Mouse (Mus musculus) ES-CJ7 (cell line): ENCODE measurements around the gene Kdelr2.

Experiments
- DNase-seq: peaks from one replicate; pipeline ENCODE4 v3.0.0; 2011; ENCODE audit warnings: low read depth, low spot score

Kdelr2 gene

DNA sequence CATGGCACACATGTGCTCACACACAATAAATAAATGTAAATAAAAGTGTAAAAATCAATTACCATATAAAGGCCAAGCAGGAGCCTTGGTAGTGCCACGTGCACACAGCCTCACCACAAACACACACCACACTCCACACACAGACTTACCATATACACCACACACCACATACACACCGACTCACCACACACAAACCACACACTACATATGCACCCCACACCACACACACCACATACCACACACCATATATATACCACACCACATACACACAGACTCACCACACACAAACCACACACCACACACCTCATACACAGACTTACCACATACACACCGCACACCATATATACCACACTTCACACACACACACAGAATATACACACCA is 67.5 kb downstream of the Kdelr2 start:
- DNase-seq = no peak
